Mouse (Mus musculus) embryonic fibroblast, embryonic 13.5 days (primary cell): Measurements from ENCODE around the gene C1qb.

Experiments
- CTCF ChIP-seq: IDR thresholded peaks from 2 replicates; pipeline ENCODE4 v1.5.1; 2011; ENCODE audit warnings: mild to moderate bottlenecking, control low read depth, low read length, moderate library complexity, borderline replicate concordance; ENCODE audit not compliant: insufficient read depth
- POLR2A ChIP-seq: IDR thresholded peaks from 2 replicates; pipeline ENCODE4 v1.6.1; 2011; ENCODE audit warnings: low read depth, mild to moderate bottlenecking, control low read depth, low read length, moderate library complexity

DNA sequence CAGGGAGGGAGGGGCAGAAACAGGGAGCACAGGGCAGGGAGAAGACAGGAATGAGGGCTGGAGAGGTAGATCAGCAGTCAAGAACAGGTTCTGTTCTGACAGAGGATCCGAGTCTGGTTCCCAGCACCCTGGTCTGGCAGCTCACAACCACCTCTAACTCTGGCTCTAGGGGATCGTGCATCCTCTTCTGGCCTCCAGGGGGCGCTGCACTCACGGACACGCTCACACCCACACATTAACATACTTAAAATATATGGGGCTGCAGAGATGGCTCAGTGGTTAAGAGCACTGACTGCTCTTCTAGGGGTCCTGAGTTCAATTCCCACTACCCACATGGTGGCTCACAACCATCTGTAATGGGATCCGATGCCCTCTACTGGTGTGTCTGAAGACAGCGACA, 26.0 kb downstream of the C1qb start:
- TF ChIP-seq CTCF (no peak), POLR2A (no peak)
